Mouse (Mus musculus) liver, embryonic 16.5 days (tissue): ENCODE measurements around the gene U2af1. TPM values are rescaled to one million over a fixed set of nuclear protein-coding genes. Genes with fewer than 3 reads are reported as not detected.

Experiments
- ATAC-seq: fragments of 200-750 bp; cut with Nextera tagmentation; 2 replicates; pipeline ENCODE4 v1.8.0; 2017; ENCODE audit warnings: low read depth, mild to moderate bottlenecking, moderate number of reproducible peaks, moderate library complexity
- H3K27ac ChIP-seq: fragments of 300-500 bp; sonication (generic); 2 replicates; pipeline ENCODE4 v1.5.1; 2014; ENCODE audit warnings: mild to moderate bottlenecking, low read length
- H3K27me3 ChIP-seq: fragments of 300-500 bp; sonication (generic); 2 replicates; pipeline ENCODE4 v1.6.1; 2014; ENCODE audit warnings: low read depth, low read length, mixed read lengths; ENCODE audit not compliant: control insufficient read depth, insufficient read depth
- H3K36me3 ChIP-seq: fragments of 300-500 bp; sonication (generic); 2 replicates; pipeline ENCODE4 v1.6.1; 2014; ENCODE audit warnings: mild to moderate bottlenecking; ENCODE audit not compliant: control insufficient read depth, insufficient read depth
- H3K4me1 ChIP-seq: fragments of 300-500 bp; sonication (generic); 2 replicates; pipeline ENCODE4 v1.6.1; 2014; ENCODE audit warnings: low read depth, low read length, mixed read lengths; ENCODE audit not compliant: control insufficient read depth
- H3K4me2 ChIP-seq: fragments of 300-500 bp; sonication (generic); 2 replicates; pipeline ENCODE4 v1.6.1; 2014; ENCODE audit warnings: low read depth, low read length, mixed read lengths
- H3K4me3 ChIP-seq: fragments of 300-500 bp; sonication (generic); 2 replicates; pipeline ENCODE4 v1.5.1; 2014; ENCODE audit warnings: low read depth, mild to moderate bottlenecking, low read length
- H3K9ac ChIP-seq: fragments of 300-500 bp; sonication (generic); 2 replicates; pipeline ENCODE4 v1.6.1; 2014; ENCODE audit warnings: low read depth, low read length
- H3K9me3 ChIP-seq: fragments of 300-500 bp; sonication (generic); replicated peaks from 2 replicates; pipeline ENCODE4 v1.6.1; 2016; ENCODE audit warnings: low read length; ENCODE audit not compliant: control insufficient read depth
- WGBS: fragments of 180-500 bp; shearing (Covaris S2); extraction: QIAGEN DNeasy Blood & Tissue Kit; methylation state at CpG from one replicate; pipeline ENCODE4 v1.1.7; 2014; ENCODE audit not compliant: insufficient replicate concordance; 5-methylcytosine and 5-hydroxymethylcytosine counted together
- polyA plus RNA-seq: library from polyadenylated mRNA; unstranded; fragments of >200 nt; fragmentation: Nextera tagmentation; extraction: Ambion mirVana; gene quantifications from 2 replicates; pipeline ENCODE4 v1.2.1, GENCODE M21; 2015

U2af1 gene
- polyA plus RNA-seq, 1 experiment from 2014 or later: 126 TPM

DNA sequence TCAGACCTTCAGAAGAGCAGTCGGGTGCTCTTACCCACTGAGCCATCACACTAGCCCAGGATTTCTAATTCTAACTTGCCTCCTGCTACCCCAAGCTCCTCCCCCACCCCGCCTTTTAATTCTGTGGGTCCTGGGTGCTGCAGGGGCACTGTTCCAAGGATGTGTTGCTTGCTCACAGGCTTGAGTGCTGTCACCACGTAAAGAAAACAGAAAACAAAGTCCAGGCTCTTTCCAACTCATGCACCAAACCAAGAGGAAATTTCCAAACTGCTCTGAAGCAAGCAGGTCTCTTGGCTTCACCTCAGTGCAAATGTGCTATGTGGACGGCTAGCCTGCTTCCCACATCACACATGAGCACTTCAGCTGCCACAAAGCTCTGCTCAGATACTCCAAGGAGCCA, 3.3 kb downstream of the U2af1 start:
- no peak overlapping the region for H3K9ac ChIP-seq
- 0 out of 2 replicates have a peak overlapping the region, but pooled peaks have one; percentile 1 for H3K4me2 ChIP-seq
- H3K27me3 ChIP-seq: no peaks in the 10 kb centered on the region
- H3K4me1 ChIP-seq: peaks cover 34% of the 10 kb centered on the region
- H3K36me3 ChIP-seq: peaks cover 52% of the 10 kb centered on the region
- H3K27ac ChIP-seq: peak overlapping the region; percentile 36
- no peak overlapping the region for H3K4me3 ChIP-seq
- no peak for ATAC-seq
- H3K9me3 ChIP-seq: no peaks in the 10 kb centered on the region
- WGBS: 70% methylated on average over 4 of the region's 4 CpGs

GRCm38 (mm10) chr17:31653277-31653676, 5.4 kb downstream of the U2af1 start:
- Histone ChIP-seq H3K36me3 (peaks cover 71% of the 10 kb centered on the region), H3K4me1 (peaks cover 27% of the 10 kb centered on the region), H3K9ac (no peak overlapping the region), H3K9me3 (no peaks in the 10 kb centered on the region), H3K27ac (no peak overlapping the region), H3K4me3 (no peak overlapping the region), H3K4me2 (no peak overlapping the region), H3K27me3 (no peaks in the 10 kb centered on the region)
- ATAC-seq: no peak
- 87% methylated on average over 6 of the region's 6 CpGs for WGBS

DNA sequence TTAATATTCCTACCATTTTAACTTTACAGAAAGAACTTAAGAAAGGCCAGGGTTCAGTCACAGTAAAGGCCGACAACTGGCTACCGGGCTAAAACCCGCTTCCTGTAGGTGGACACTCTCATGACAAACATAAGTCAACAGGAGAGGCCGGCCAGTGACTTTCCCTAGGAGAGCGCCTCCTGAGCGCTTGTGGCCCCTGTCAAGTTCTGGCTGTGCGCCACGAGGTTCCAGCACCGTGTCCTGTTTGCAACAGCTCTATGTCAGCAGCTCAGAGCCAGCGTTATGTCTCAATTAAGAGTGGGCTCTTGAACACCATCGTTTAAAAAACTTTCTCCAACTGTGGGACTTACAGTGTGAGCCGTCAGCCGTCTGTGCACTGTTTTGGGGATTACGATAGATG, 6.5 kb downstream of the U2af1 start:
- 82% methylated on average over 14 of the region's 14 CpGs for WGBS
- Histone ChIP-seq H3K9ac (no peak overlapping the region), H3K36me3 (peaks cover 83% of the 10 kb centered on the region), H3K4me2 (no peak overlapping the region), H3K4me3 (no peak overlapping the region), H3K27me3 (no peaks in the 10 kb centered on the region), H3K4me1 (peaks cover 24% of the 10 kb centered on the region), H3K27ac (no peak overlapping the region), H3K9me3 (no peaks in the 10 kb centered on the region)
- peak; percentile 51 for ATAC-seq

DNA sequence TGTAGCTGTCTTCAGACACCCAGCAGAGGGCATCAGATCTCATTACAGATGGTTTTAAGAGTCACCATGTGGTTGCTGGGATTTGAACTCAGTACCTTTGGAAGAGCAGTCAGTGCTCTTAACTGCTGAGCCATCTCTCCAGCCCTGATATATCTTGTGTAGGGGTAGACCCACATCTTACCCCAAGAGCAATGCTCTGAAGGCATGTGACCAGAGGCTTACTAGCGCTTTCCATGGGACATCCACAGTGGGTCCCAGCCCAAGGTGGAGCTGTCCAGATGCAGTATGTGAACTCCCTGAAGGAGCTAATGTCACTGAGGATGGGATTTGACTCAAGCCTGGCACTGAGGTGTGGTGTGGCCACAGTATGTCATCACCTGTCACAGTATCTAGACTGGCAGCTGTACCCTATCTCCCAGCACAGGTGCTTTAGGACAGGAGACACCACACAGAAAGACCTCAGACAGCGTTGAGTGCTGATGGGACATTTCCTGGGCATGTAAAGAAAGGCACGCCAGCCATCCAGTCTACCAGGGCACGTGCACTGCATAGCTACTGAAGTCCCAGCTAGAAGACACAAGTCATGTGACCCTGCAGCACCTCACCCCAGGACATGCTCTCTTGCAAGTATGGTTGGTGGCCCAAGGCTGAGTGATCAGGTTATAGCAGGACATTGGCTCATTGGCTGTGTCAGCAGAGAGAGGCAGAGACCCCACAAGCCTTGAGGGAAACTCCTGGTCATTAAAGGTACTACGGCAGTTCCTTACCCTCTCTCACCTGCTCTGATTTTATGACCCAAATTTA, 12.3 kb downstream of the U2af1 start:
- H3K36me3 ChIP-seq: peaks cover 50% of the 10 kb centered on the region

GRCm38 (mm10) chr17:31642913-31643312, 15.8 kb downstream of the U2af1 start:
- Histone ChIP-seq H3K27ac (no peak overlapping the region), H3K36me3 (peaks cover 16% of the 10 kb centered on the region), H3K4me3 (no peak overlapping the region), H3K9ac (no peak overlapping the region), H3K27me3 (no peaks in the 10 kb centered on the region), H3K4me1 (peaks cover under 1% of the 10 kb centered on the region), H3K9me3 (no peaks in the 10 kb centered on the region), H3K4me2 (no peak overlapping the region)
- no peak for ATAC-seq
- WGBS: 58% methylated on average over 4 of the region's 4 CpGs

More for the DNA sequence above, 12.3 kb downstream of the U2af1 start:
- H3K9ac ChIP-seq: no peak overlapping the region
- no peak overlapping the region for H3K4me2 ChIP-seq
- H3K9me3 ChIP-seq: no peaks in the 10 kb centered on the region
- H3K4me1 ChIP-seq: no peaks in the 10 kb centered on the region
- no peak overlapping the region for H3K4me3 ChIP-seq
- H3K27me3 ChIP-seq: no peaks in the 10 kb centered on the region
- 81% methylated on average over 5 of the region's 5 CpGs for WGBS
- ATAC-seq: no peak
- H3K27ac ChIP-seq: no peak overlapping the region

DNA sequence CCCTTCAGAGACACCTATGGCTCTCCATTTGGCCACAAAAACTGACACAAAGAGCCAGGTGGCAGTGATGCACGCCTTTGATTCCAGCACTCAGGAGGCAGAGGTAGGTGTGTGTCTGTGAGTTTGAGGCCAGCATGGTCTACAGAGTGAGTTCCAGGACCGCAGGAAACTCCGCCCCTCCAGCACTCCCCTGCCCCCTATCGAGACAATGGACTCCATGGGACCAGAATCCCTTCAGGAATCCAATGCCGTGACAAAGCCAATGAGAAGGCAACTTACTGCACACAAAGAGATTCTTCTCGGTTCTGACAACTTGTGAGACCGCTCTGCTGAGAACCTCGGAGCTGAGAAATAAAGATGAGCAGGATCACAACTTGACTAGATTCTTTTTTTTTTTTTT, 16.4 kb downstream of the U2af1 start:
- WGBS: 45% methylated on average over 8 of the region's 8 CpGs
- H3K4me1 ChIP-seq: peaks cover 6% of the 10 kb centered on the region
- H3K27me3 ChIP-seq: peaks cover 5% of the 10 kb centered on the region
- no peak overlapping the region for H3K9ac ChIP-seq
- no peak for ATAC-seq
- no peak overlapping the region for H3K27ac ChIP-seq
- no peak overlapping the region for H3K4me3 ChIP-seq
- H3K4me2 ChIP-seq: no peak overlapping the region
- no peaks in the 10 kb centered on the region for H3K9me3 ChIP-seq
- peaks cover 10% of the 10 kb centered on the region for H3K36me3 ChIP-seq

DNA sequence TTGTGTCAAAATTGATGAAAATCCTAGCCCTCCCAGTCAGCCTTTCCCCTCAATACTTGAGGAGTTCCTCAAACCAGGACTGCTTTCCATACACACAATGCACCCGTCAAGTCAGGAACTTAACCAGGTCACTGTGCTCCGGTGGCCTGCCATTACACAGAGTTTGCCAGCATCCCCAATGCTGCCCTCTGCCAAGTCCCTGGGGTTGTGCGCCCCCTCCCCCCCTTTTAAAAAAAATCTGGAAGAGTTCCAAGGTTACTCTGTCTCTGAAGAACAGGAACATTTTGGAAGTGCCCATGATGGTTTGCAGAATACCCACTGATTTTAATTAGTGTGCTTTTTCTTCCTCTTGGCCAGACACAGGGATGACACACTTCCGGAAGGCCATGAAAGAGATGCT, 19.0 kb downstream of the U2af1 start:
- Histone ChIP-seq H3K27ac (no peak overlapping the region), H3K4me3 (no peak overlapping the region), H3K9ac (no peak overlapping the region), H3K36me3 (no peaks in the 10 kb centered on the region), H3K4me1 (peaks cover 6% of the 10 kb centered on the region), H3K9me3 (no peaks in the 10 kb centered on the region), H3K4me2 (no peak overlapping the region), H3K27me3 (peaks cover 25% of the 10 kb centered on the region)
- WGBS: 55% methylated on average over 4 of the region's 4 CpGs
- ATAC-seq: no peak

DNA sequence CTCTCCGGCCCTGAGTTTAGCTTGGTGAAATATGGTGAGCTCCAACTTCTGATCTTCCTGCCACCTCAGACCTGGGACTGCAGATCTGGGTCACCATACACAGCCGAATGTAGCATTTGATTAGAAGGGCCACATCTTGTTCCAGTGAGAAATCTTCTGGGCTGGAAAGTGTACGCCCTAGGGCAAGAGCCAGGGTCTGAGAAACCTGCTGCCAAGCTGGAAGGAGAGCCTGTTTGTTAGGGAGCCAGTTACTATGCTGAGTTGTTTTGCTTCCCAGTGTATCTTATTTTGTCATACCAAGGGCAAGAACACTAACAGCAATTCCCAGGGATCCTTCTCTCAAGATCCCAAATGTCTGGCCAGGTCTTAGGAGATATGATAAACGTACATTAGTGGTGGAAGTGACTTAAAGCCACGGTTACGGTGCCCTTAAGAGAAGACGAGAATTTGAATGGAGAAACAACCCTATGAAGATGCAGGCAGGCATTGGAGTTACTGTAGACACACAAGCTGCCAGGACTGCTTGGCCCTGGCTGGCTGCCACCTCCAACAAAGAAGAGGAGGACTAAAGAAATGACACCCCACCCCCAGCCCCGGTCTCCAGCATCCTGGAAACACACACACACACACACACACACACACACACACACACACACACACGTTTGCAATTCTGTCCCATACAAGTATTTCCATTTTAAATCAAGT, 20.7 kb downstream of the U2af1 start:
- H3K9me3 ChIP-seq: no peaks in the 10 kb centered on the region
- peaks cover 6% of the 10 kb centered on the region for H3K4me1 ChIP-seq
- peak overlapping the region; percentile 62; the same call in 1 of the 2 replicates for H3K4me2 ChIP-seq
- ATAC-seq: no peak
- 48% methylated on average over 9 of the region's 9 CpGs for WGBS
- no peak overlapping the region for H3K4me3 ChIP-seq
- peaks cover 25% of the 10 kb centered on the region for H3K27me3 ChIP-seq
- H3K9ac ChIP-seq: no peak overlapping the region
- peak overlapping the region; percentile 91 for H3K27ac ChIP-seq
- no peaks in the 10 kb centered on the region for H3K36me3 ChIP-seq
